Mouse (Mus musculus): ENCODE data around the gene Knstrn.

Gene Knstrn

GRCm38 (mm10) chr2:118791591-118792258, 22.1 kb upstream of the Knstrn start:
- DNase-seq = no peak

DNA sequence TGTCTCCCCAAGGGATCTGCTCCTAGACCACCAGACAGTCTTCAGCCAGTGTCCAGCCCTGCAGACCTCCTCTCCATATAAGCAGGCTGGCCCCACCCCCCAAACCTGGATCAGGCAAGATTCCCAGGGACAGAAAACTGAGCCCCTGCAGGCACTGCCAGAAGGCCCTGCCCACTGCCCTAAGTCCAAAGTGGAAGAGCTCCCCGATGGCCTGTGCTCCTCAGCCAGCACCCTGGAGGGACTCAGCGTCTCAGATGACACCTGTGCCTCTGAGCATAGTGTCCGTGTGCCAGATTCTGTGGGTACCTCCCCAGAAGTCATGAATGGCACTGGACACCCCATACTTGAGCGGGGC, 21.6 kb upstream of the Knstrn start:
- DNase-seq = no peak

GRCm38 (mm10) chr2:118793636-118794035, 20.2 kb upstream of the Knstrn start:
- no peak for DNase-seq

DNA sequence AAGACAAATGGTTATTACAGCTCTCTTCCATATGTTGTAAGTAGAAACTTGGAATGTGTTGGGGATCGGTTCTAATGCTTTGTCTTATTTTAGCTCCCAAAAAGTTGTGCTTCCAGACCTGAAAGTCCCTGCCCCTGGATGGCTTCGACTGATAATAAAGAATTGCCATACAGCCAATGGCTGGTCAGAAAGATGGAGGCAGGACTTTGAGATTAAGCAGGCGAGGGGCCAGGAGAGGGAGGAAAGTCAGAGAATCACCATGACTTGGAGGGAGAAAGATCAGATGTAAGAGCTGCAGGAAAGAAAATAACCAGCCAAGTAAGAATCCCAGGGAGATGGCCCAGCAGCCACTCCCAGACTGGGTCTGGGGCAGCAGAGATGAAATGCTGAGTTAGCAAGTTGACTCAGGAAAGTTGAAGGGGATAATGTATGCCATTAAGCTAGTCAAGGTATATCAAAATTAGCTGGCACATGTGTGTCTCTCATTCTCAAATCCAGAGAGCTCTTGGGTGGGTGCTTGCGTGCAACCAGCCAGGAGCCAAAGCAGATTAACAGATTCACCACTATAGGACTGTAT, 11.2 kb upstream of the Knstrn start:
- DNase-seq = no peak

- no peak for DNase-seq
These were observed 9.3 kb upstream of the Knstrn start for GRCm38 (mm10) chr2:118804474-118804873.

GRCm38 (mm10) chr2:118805137-118805536, 8.7 kb upstream of the Knstrn start:
- DNase-seq = no peak

GRCm38 (mm10) chr2:118805756-118806155, 8.0 kb upstream of the Knstrn start:
- DNase-seq = no peak

- DNase-seq = peak; percentile 24
These were observed 6.9 kb upstream of the Knstrn start for GRCm38 (mm10) chr2:118806860-118807259.

- DNase-seq = no peak
These were observed 2.9 kb upstream of the Knstrn start for GRCm38 (mm10) chr2:118810861-118811260.

GRCm38 (mm10) chr2:118812724-118813123, 1.1 kb upstream of the Knstrn start:
- DNase-seq = no peak

DNA sequence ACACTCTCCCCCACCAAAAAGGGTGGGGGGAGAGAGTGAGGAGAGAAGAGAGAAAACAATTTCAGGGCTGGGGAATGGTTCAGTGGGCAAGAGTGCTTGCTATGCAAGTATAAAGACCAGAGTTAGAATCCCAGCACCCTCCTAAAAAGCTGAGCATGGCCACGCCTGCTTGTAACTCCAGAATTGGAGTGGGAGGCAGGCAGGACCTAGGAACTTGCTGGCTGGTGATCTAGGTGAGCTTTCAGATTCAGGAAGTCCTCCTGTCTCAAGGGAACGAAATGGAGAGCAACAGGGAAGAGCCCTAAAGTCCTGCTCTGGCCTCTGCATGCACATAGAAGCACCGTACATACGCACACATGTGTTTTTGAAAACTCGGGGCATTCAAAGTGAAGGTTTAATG, 9.0 kb downstream of the Knstrn start:
- DNase-seq = no peak

DNA sequence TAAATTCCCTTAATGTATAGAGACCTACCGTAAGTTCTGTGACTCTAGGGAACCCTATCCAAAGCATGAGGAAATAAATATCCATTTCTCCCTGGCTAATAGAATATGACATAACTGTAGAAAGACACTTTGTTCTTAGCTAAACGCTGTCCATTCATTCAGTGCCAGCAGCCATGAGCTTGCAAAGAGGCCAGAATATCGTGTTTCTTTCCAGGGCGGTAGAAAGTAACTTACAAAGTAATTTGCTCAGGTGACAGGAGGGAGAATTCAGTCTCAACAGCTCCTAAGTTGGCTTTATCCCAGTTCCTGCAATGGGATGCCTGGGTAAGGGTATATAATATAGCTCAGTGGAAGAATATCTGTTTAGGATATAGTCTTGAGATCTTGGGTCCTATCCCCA, 10.6 kb downstream of the Knstrn start:
- DNase-seq = no peak

DNA sequence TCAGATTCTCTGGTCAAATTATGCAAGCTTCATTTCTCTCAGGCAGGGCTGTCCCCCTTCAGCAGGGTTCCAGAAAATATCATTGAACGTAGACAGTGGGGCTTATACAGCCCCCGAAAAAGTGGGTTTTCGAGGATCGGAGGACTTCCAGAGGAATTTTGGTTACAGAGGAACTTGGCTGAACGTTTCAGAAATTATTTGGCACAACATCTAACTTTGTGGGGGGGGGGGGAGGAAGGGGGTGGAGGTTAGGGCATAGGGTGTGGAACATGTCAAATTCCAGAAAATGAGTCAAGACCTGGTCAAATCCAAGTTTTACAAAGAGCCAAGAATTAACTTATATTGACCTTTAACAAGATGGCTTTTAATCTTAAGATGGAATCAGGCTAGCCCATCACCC, 15.3 kb downstream of the Knstrn start:
- DNase-seq = no peak

- DNase-seq = no peak
These were observed 20.3 kb downstream of the Knstrn start for GRCm38 (mm10) chr2:118834061-118834460.

DNA sequence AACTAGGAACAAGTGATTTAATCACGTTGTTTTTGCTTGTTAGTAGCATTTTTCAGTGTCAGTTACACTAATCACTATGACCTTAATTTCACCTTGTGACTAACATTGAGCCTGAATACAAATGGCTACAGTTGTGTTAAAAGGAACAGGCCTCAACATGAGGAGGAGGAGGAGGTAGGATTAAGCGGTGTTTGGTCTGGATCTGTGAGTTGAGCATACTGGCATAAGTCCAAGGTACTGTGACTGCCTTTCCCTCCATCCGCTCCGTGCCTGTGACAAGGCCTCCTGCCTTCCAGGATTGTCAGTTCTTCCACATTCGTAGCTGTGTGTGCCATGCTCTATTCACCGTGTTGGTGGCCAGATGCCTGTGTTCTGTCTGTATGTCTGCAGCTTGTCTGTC, 21.3 kb downstream of the Knstrn start:
- DNase-seq = no peak

- DNase-seq = no peak
These were observed 24.5 kb downstream of the Knstrn start for GRCm38 (mm10) chr2:118838330-118838729.

GRCm38 (mm10) chr2:118841186-118841585, 27.4 kb downstream of the Knstrn start:
- DNase-seq = no peak

DNA sequence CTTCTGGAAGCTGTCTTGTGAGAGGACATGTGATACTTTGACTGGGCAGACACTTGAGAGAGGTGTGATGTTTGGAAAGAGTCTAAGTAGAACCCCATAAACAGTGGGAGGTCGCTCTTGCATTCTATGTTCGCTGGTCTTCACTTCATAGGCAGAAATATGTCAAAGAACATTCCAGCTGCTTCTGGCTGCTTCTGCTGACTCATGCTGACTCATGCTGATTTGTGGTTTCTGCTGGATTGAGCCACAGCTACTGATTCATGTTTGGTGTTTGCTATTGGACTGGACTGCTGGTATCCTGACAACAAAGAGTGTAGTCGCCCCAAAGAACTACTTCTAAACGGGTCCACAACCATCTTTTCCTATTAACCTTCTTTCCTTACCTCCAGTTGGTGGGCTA, 28.0 kb downstream of the Knstrn start:
- DNase-seq = no peak

GRCm38 (mm10) chr2:118844427-118844826, 30.6 kb downstream of the Knstrn start:
- no peak for DNase-seq

DNA sequence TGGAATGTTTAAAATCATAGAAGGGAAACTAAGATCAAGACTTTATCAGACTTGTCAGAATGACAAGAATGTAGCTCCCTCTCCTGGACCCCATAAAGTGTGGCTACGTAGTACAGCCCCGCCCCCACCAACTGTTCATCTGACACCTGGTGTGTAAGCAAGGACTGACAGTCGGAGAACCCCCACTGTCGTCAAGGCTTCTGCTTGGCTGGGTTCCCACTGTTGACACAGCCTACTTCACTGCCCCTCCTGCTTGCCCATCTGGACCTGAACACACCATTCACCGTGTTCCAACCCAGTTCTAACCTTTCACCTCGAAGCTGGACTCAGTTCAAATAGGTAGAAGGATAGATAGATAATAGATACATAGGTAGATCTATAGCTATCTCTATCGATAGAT, 32.4 kb downstream of the Knstrn start:
- no peak for DNase-seq

DNA sequence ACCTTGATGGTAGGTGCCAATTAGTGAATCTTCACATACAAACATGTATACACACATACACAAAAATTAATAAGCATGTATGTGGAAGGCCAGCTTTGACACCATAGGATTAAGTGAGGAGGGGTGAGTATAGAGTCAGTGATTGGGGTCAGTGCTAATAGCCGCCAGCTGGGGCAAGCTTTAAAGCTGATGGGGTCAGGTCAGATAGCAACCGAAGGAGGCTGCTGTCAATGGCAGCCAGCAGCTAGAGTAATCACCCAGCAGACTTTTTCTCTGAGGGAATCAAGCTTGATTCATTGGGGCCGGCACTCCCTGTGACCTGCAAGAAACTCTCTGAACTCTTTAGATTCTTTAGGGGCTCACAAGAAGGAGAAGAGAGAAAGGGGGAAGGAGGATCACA, 38.0 kb downstream of the Knstrn start:
- DNase-seq = no peak

GRCm38 (mm10) chr2:118861454-118862339, 47.9 kb downstream of the Knstrn start, which contains the start of gene Ivd:
Gene Ivd, plus strand, starts transcription at chr2:118861954.
- peak; percentile 94 for DNase-seq

- DNase-seq = no peak
These were observed 48.5 kb downstream of the Knstrn start for GRCm38 (mm10) chr2:118862340-118862675.

DNA sequence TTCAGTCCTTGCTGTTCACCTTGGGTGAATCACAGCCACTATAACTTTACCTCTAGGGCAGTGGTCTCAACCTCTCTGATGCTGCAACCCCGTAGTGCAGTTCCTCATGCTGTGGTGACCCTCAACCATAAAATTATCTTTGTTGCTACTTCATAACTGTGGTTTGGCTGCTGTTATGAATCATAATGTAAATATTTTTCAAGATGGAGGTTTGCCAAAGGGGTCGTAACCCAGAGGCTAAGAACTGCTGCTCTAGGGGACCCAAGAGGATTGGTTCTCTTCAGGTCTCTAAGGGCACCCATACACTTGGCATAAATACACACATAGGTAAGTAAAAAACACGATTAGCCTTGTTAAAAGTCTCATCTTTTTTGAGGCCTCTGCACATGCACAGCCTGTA, 56.8 kb downstream of the Knstrn start:
- no peak for DNase-seq

Data from right cerebral cortex, adult 18-20 months (tissue).